Mouse (Mus musculus) forebrain, postnatal 0 days (tissue): ENCODE measurements around the gene AC170998.1. TPM values are rescaled to one million over a fixed set of nuclear protein-coding genes. Genes with fewer than 3 reads are reported as not detected.

ENCODE experiments used
- ATAC-seq: fragments of 200-750 bp; cut with Nextera tagmentation; 2 replicates; pipeline ENCODE4 v1.8.0; 2017; ENCODE audit warnings: mild to moderate bottlenecking, moderate library complexity
- DNase-seq: peaks from one replicate; pipeline ENCODE4 v3.0.0-alpha.2; 2015
- H3K27ac ChIP-seq: fragments of 300-500 bp; sonication (generic); 2 replicates; pipeline ENCODE4 v1.5.1; 2014; ENCODE audit warnings: low read depth, mild to moderate bottlenecking, antibody characterized with exemption, low read length, moderate library complexity, mixed read lengths
- H3K27me3 ChIP-seq: fragments of 300-500 bp; sonication (generic); 2 replicates; pipeline ENCODE4 v1.6.1; 2014; ENCODE audit warnings: mild to moderate bottlenecking, low read length, mixed read lengths; ENCODE audit not compliant: insufficient read depth
- H3K36me3 ChIP-seq: fragments of 300-500 bp; sonication (generic); 2 replicates; pipeline ENCODE4 v1.6.1; 2014; ENCODE audit warnings: mild to moderate bottlenecking, moderate library complexity; ENCODE audit not compliant: insufficient read depth
- H3K4me1 ChIP-seq: fragments of 300-500 bp; sonication (generic); 2 replicates; pipeline ENCODE4 v1.6.1; 2014; ENCODE audit warnings: antibody characterized with exemption; ENCODE audit not compliant: insufficient read depth
- H3K4me2 ChIP-seq: fragments of 300-500 bp; sonication (generic); 2 replicates; pipeline ENCODE4 v1.6.1; 2014; ENCODE audit warnings: low read depth, mild to moderate bottlenecking, moderate library complexity
- H3K4me3 ChIP-seq: fragments of 300-500 bp; sonication (generic); 2 replicates; pipeline ENCODE4 v1.5.1; 2014; ENCODE audit warnings: low read depth, low read length, mixed read lengths
- H3K9ac ChIP-seq: fragments of 300-500 bp; sonication (generic); 2 replicates; pipeline ENCODE4 v1.6.1; 2014; ENCODE audit warnings: mild to moderate bottlenecking
- H3K9me3 ChIP-seq: fragments of 300-500 bp; sonication (generic); 2 replicates; pipeline ENCODE4 v1.6.1; 2016; ENCODE audit warnings: low read length
- CTCF ChIP-seq: sonication (generic); IDR thresholded peaks from 2 replicates; pipeline ENCODE4 v1.5.1; 2016; ENCODE audit warnings: antibody characterized with exemption, control low read depth, low read depth
- WGBS: fragments of 180-500 bp; shearing (Covaris S2); extraction: QIAGEN DNeasy Blood & Tissue Kit; methylation state at CpG from one replicate; pipeline ENCODE4 v1.1.7; 2014; 5-methylcytosine and 5-hydroxymethylcytosine counted together
- polyA plus RNA-seq: library from polyadenylated mRNA; unstranded; fragments of >200 nt; fragmentation: Nextera tagmentation; extraction: Ambion mirVana; gene quantifications from 2 replicates; pipeline ENCODE4 v1.2.1, GENCODE M21; 2015
- total RNA-seq: library from RNA; depleted of rRNA; stranded (reverse); fragments of >200 nt; gene quantifications from 2 replicates; pipeline ENCODE4 v1.2.3, GENCODE M21; 2014

Gene AC170998.1
- total and polyA plus RNA-seq, 2 experiments from 2014 or later, result 1.7 to 5.6 TPM

- DNase-seq, result no peak
- no peak overlapping the region for H3K4me2 ChIP-seq
Observed at GRCm38 (mm10) chr17:28696641-28697040, 29.2 kb upstream of the AC170998.1 start.

DNA sequence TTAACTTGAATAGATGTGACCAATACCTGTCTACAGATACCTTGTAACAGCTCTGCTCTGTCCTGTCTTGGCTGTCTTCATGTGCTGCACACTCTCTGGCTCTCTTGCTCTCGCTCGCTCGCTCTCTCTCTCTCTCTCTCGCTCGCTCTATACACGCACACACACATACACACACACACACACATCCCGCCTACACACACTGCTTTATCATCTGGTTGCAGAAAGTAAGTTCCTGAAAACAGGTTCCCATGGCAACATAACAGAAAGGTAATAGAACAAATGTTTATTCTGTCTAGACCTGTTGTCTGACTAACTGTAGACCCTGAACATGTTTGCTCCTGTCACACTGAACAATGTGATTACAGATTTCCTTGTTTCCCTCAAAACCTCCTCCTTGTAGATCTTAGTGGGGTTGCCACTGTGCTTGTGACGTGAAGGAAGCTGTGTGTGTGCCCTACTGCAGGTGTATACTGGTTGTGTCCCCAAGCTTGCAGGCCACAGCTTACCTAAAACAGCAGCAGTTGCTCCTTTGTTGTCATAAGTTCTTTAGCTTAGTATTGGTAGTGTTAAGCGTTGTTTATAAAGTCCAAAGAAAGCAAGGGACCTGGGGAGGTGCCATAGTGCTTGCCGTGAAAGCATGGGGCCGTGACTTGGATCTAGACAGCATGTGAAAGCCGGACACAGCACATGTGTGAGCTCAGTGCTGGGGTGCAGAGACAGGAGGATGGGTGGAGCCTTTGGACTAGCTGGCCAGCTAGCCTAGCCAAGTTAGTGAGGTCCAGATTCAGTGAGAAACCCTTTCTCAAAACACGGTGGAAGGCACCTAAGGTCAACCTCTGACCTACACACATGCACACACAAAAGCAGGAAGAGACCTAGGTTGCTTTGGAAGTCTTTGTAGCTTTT lies 28.3 kb upstream of the AC170998.1 start:
- WGBS, result 61% methylated on average over 13 of the region's 13 CpGs
- Histone ChIP-seq H3K27me3 (no peaks in the 10 kb centered on the region), H3K4me1 (peaks cover 35% of the 10 kb centered on the region), H3K4me3 (no peak overlapping the region), H3K4me2 (no peak overlapping the region), H3K9ac (no peak overlapping the region), H3K27ac (no peak overlapping the region), H3K36me3 (0 out of 2 replicates have a peak, but pooled peaks cover 3% of the 10 kb centered on the region), H3K9me3 (no peaks in the 10 kb centered on the region)
- ATAC-seq (peak; percentile 71), DNase-seq (peak; percentile 56)
- no peak for TF ChIP-seq CTCF

More at GRCm38 (mm10) chr17:28696641-28697040, 29.2 kb upstream of the AC170998.1 start:
- 71% methylated on average over 2 of the region's 2 CpGs for WGBS
- Histone ChIP-seq H3K9ac (no peak overlapping the region), H3K36me3 (0 out of 2 replicates have a peak, but pooled peaks cover 3% of the 10 kb centered on the region), H3K27me3 (no peaks in the 10 kb centered on the region), H3K9me3 (no peaks in the 10 kb centered on the region), H3K4me3 (no peak overlapping the region), H3K27ac (no peak overlapping the region), H3K4me1 (peaks cover 35% of the 10 kb centered on the region)
- ATAC-seq, result no peak
- no peak for TF ChIP-seq CTCF

DNA sequence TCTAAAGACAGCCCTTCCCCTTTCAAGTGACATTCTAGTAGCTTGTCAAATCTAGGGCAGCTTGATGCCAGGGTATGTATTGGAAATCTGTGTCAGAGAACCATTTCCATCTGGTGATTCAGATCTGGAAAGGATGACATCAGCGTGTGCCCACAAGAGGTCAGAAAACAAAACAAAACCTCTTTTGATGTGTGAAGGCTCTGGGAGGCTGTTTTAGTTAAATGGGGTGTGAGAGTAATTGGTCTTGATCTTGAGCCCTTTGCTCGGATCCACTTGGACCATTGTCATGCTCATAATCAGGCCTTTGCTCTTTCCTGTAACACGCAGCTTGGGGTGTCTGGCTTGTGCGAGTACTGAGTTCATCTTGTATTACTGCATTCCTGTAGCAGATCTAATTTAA lies 27.6 kb upstream of the AC170998.1 start:
- no peaks in the 10 kb centered on the region for H3K27me3 ChIP-seq
- ATAC-seq, result no peak
- no peaks in the 10 kb centered on the region for H3K9me3 ChIP-seq
- WGBS, result 13% methylated on average over 4 of the region's 4 CpGs
- DNase-seq, result no peak
- no peak overlapping the region for H3K4me3 ChIP-seq
- no peak overlapping the region for H3K9ac ChIP-seq
- peaks cover 31% of the 10 kb centered on the region for H3K4me1 ChIP-seq
- H3K4me2 ChIP-seq, result no peak overlapping the region
- no peak overlapping the region for H3K27ac ChIP-seq
- TF ChIP-seq CTCF, result no peak
- 0 out of 2 replicates have a peak, but pooled peaks cover 3% of the 10 kb centered on the region for H3K36me3 ChIP-seq

DNA sequence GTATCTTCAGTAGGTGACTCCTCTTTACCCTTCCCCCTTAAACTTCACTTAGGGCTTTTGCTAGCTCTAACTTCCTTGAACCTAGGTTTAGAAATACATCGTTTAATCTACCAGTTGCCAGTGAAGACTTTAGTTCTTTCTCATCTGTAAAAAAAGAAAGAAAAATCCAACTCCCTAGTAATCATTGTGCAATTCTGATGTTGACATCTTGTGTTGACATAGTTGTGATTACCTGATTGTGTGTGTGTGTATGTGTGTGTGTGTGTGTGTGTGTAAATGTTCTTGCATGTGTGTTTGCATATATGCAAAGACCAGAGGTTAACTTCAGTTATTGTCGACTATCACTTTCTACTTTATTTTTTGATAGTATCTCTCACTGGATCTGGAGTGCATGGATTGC lies 27.2 kb upstream of the AC170998.1 start:
- no peak for TF ChIP-seq CTCF
- no peak overlapping the region for H3K27ac ChIP-seq
- peaks cover 27% of the 10 kb centered on the region for H3K4me1 ChIP-seq
- no peak overlapping the region for H3K4me2 ChIP-seq
- DNase-seq, result no peak
- no peaks in the 10 kb centered on the region for H3K9me3 ChIP-seq
- no peak overlapping the region for H3K4me3 ChIP-seq
- 78% methylated on average over 2 of the region's 2 CpGs for WGBS
- H3K36me3 ChIP-seq, result 0 out of 2 replicates have a peak, but pooled peaks cover under 1% of the 10 kb centered on the region
- ATAC-seq, result no peak
- no peak overlapping the region for H3K9ac ChIP-seq
- no peaks in the 10 kb centered on the region for H3K27me3 ChIP-seq

DNA sequence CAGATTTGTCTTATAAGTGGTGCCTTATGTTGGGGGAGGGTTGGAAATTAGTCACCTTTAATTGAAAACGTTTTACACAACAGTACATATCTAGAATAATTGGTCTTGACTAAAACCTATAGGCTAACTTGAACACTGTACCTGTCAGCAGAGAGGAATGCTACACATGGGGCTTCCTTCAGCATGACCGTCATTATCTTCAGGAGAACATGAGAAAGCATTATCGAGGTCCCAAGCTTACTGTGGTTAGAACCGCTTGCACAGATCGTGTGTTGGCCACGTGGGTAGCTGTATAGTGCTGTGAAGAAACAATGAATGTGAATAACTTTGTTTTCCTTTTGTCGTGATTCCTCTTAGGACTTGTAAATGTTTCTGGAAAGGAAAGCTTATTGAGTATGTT lies 26.1 kb upstream of the AC170998.1 start:
- WGBS, result 84% methylated on average over 7 of the region's 7 CpGs
- ATAC-seq (no peak), DNase-seq (no peak)
- Histone ChIP-seq H3K4me2 (no peak overlapping the region), H3K36me3 (no peaks in the 10 kb centered on the region), H3K4me1 (peaks cover 23% of the 10 kb centered on the region), H3K9me3 (no peaks in the 10 kb centered on the region), H3K9ac (no peak overlapping the region), H3K27me3 (no peaks in the 10 kb centered on the region), H3K27ac (no peak overlapping the region), H3K4me3 (no peak overlapping the region)
- no peak for TF ChIP-seq CTCF

GRCm38 (mm10) chr17:28701171-28701570 lies 24.7 kb upstream of the AC170998.1 start:
- peaks cover 23% of the 10 kb centered on the region for H3K4me1 ChIP-seq
- ATAC-seq, result no peak

DNA sequence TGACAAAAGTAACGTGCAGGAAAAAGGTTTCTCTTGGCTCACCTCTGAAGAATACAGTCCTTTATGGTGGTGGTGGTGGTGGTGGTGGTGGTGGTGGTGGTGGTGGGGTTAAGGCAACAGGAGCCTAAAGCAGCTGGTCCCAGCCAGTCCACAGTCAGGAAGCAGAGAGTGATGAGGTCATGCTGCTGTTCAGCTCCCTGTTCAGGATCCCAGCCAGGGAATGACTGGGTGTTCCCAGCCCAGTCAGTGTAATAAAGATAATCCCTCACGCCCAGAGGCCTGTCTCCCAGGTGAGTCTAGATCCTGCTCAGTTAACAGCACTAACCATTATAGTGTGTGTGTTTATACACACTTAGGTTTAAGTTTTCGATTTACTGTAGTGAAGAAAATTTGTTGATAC lies 24.1 kb upstream of the AC170998.1 start:
- H3K36me3 ChIP-seq, result no peaks in the 10 kb centered on the region
- no peaks in the 10 kb centered on the region for H3K27me3 ChIP-seq
- no peak for ATAC-seq
- H3K9ac ChIP-seq, result no peak overlapping the region
- H3K4me2 ChIP-seq, result no peak overlapping the region
- TF ChIP-seq CTCF, result no peak
- H3K27ac ChIP-seq, result no peak overlapping the region
- no peak overlapping the region for H3K4me3 ChIP-seq
- DNase-seq, result no peak
- no peaks in the 10 kb centered on the region for H3K9me3 ChIP-seq
- H3K4me1 ChIP-seq, result peaks cover 18% of the 10 kb centered on the region
- 87% methylated on average over 3 of the region's 3 CpGs for WGBS

More at GRCm38 (mm10) chr17:28701171-28701570, 24.7 kb upstream of the AC170998.1 start:
- Histone ChIP-seq H3K36me3 (no peaks in the 10 kb centered on the region), H3K27ac (no peak overlapping the region), H3K27me3 (no peaks in the 10 kb centered on the region), H3K4me3 (no peak overlapping the region), H3K9me3 (no peaks in the 10 kb centered on the region), H3K4me2 (no peak overlapping the region), H3K9ac (no peak overlapping the region)
- no peak for DNase-seq
- 93% methylated on average over 4 of the region's 4 CpGs for WGBS
- TF ChIP-seq CTCF, result no peak
